Mouse (Mus musculus): ENCODE measurements at regions not wholly inside any gene's neighbourhood (a gene's known extent, or its start where the extent isn't known, plus 50 kb on each side); places are given as distances from the start of the nearest gene placed in this dataset.

DNA sequence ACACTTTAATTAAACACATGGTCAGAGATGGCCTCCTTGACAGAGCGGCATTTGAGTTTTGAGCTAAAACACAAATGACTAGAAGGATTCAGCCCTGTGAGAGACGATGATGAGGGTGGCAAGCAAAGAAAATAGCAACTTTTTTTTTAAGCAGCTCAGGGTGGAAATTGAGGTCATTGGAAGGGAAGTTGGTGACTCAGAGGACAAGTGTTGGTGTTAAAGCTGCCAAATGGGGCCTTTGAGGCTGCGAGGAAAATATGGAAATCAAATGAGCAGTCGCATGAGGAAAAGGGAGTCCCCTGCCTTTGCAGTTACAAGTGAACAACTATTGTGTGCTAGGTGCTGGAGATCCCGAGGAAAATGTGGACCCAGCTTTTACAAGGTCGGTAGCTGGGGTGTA lies 69.5 kb upstream of the Cplx2 start:
- TF ChIP-seq CTCF (IDR thresholded peaks at IDR 0.05; ENCODE audit: extremely low read depth, insufficient read depth, low read length), result no peak
- no peak for TF ChIP-seq POLR2A (IDR thresholded peaks at IDR 0.05; ENCODE audit: extremely low read depth, insufficient read depth, low read length)

Measured in cortical plate, adult 2 months (tissue).